Mouse (Mus musculus) naive thymus-derived CD4-positive, alpha-beta T cell, adult 2 months (primary cell): Measurements from ENCODE around the gene Cox7a2l.

Experiments used
- DNase-seq: peaks from one replicate; pipeline ENCODE4 v3.0.0-alpha.2; 2011; ENCODE audit warnings: low read depth

Cox7a2l gene

GRCm38 (mm10) chr17:83517280-83518015 is at the start of gene Cox7a2l:
Gene Cox7a2l (minus strand): TSS chr17:83517330.
- no peak for DNase-seq

GRCm38 (mm10) chr17:83565506-83565905 is 48.4 kb upstream of the Cox7a2l start:
- DNase-seq, result no peak

- no peak for DNase-seq
These were observed 47.1 kb upstream of the Cox7a2l start for GRCm38 (mm10) chr17:83564119-83564820.

GRCm38 (mm10) chr17:83563703-83564111 is 46.6 kb upstream of the Cox7a2l start:
- DNase-seq, result peak; percentile 69

- no peak for DNase-seq
These were observed 45.3 kb upstream of the Cox7a2l start for GRCm38 (mm10) chr17:83562153-83563010.

GRCm38 (mm10) chr17:83559081-83559480 is 42.0 kb upstream of the Cox7a2l start:
- DNase-seq, result peak; percentile 74

- no peak for DNase-seq
These were observed 38.7 kb upstream of the Cox7a2l start for GRCm38 (mm10) chr17:83555836-83556235.

- DNase-seq, result no peak
These were observed 37.9 kb upstream of the Cox7a2l start for GRCm38 (mm10) chr17:83554997-83555396.

- peak; percentile 72 for DNase-seq
These were observed 31.5 kb upstream of the Cox7a2l start for GRCm38 (mm10) chr17:83548501-83549233.

- no peak for DNase-seq
These were observed 30.0 kb upstream of the Cox7a2l start for GRCm38 (mm10) chr17:83547145-83547544.

- DNase-seq, result peak; percentile 48
These were observed 28.9 kb upstream of the Cox7a2l start for GRCm38 (mm10) chr17:83545756-83546742.

GRCm38 (mm10) chr17:83545259-83545658 is 28.1 kb upstream of the Cox7a2l start:
- DNase-seq, result peak; percentile 45

GRCm38 (mm10) chr17:83542424-83542823 is 25.3 kb upstream of the Cox7a2l start:
- no peak for DNase-seq

GRCm38 (mm10) chr17:83539262-83540037 is 22.3 kb upstream of the Cox7a2l start:
- no peak for DNase-seq

- no peak for DNase-seq
These were observed 21.6 kb upstream of the Cox7a2l start for GRCm38 (mm10) chr17:83538694-83539093.

- DNase-seq, result no peak
These were observed 21.0 kb upstream of the Cox7a2l start for GRCm38 (mm10) chr17:83538141-83538540.

- DNase-seq, result no peak
These were observed 16.0 kb upstream of the Cox7a2l start for GRCm38 (mm10) chr17:83533150-83533549.

- no peak for DNase-seq
These were observed 10.7 kb upstream of the Cox7a2l start for GRCm38 (mm10) chr17:83527651-83528381.
